Comparison of ENCODE assay signal across 12 mouse cellular contexts in the genomic region with DNA sequence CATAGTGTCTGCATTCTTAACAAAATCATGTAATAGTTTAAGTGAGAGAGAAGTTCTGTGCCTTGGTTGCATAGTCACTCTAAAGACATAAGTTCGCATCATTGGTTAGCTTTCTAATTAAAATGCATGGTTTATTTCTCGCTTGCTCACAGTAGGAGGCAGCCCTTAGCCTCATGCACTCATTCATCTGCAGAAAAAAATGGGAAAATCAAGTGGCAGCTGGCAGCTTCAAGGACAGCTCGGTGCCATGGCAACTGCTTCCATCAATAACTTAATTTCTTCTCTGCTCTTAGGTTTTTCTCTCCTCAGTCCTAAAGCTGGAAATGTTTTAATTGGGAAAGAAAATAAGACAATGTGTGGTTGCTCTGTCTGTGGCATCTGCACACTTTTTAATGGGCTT. TPM values are rescaled to one million over a fixed set of nuclear protein-coding genes. Genes with fewer than 3 reads are reported as not detected.
A peak's percentile ranks its signal among the peaks of the same experiment; 100 is the strongest.
DNase-seq lines count a peak whose midpoint lies in the region; ATAC-seq and TF ChIP-seq lines count a peak whose summit lies in the region.
"Had no signal": no experiment of that assay in that cellular context is flagged by ENCODE, and none has a peak within 500 bp of the region (broad histone marks: within the 10 kb centered on the region; RNA-seq: fewer than 3 reads in every experiment).

No protein-coding gene starts in this region.

- TF ChIP-seq POLR2A in brain, embryonic 14.5 days (IDR thresholded peaks at IDR 0.05; ENCODE audit: borderline replicate concordance, extremely low read depth, insufficient read depth, insufficient read length, poor library complexity, severe bottlenecking) = no peak

- DNase-seq in brain, adult 2 months (ENCODE audit: low read depth, low spot score) = peak; percentile 83
- DNase-seq in brain, embryonic 14.5 days (ENCODE audit: low read depth) = peak; percentile 86
- DNase-seq in hindbrain, embryonic 14.5 days (ENCODE audit: low spot score) = peak; percentile 60
- no peak for DNase-seq in stomach, postnatal 0 days (ENCODE audit: low spot score)
- DNase-seq in adrenal gland, postnatal 14 days = no peak
- no peak for DNase-seq in thymus, postnatal 36 days
- DNase-seq: gastrocnemius, postnatal 10 days; kidney, adult 18-20 months; liver, embryonic 13.5 days had no signal

- no peak overlapping the region for H3K4me3 ChIP-seq in hindbrain, embryonic 14.5 days (replicated peaks; ENCODE audit: low read length)
- H3K4me3 ChIP-seq in midbrain, embryonic 16.5 days (ENCODE audit: low read depth, low read length) = no peak overlapping the region
- H3K4me3 ChIP-seq in stomach, postnatal 0 days (ENCODE audit: low read depth, low read length) = no peak overlapping the region
- H3K4me3 ChIP-seq: embryonic facial prominence, embryonic 15.5 days; heart, embryonic 15.5 days; liver, embryonic 13.5 days had no signal

- 0 out of 2 replicates have a peak overlapping the region, but pooled peaks have one; percentile 34 for H3K27ac ChIP-seq in hindbrain, embryonic 14.5 days
- H3K27ac ChIP-seq in midbrain, embryonic 16.5 days (ENCODE audit: low read length) = peak overlapping the region; percentile 60
- H3K27ac ChIP-seq in stomach, postnatal 0 days (replicated peaks) = no peak overlapping the region
- H3K27ac ChIP-seq: embryonic facial prominence, embryonic 15.5 days; heart, embryonic 15.5 days; liver, embryonic 13.5 days had no signal

- no peak for TF ChIP-seq CTCF in brain, embryonic 14.5 days (IDR thresholded peaks at IDR 0.05; ENCODE audit: borderline replicate concordance, extremely low read depth, insufficient read depth, insufficient read length)
- TF ChIP-seq CTCF in stomach, postnatal 0 days (IDR thresholded peaks at IDR 0.05; ENCODE audit: low read depth) = no peak

- no peaks in the 10 kb centered on the region for H3K27me3 ChIP-seq in hindbrain, embryonic 14.5 days (ENCODE audit: control insufficient read depth, insufficient read depth, low read length)
- no peaks in the 10 kb centered on the region for H3K27me3 ChIP-seq in midbrain, embryonic 16.5 days (ENCODE audit: control insufficient read depth, insufficient read depth, low read depth, low read length)
- no peaks in the 10 kb centered on the region for H3K27me3 ChIP-seq in stomach, postnatal 0 days (ENCODE audit: control insufficient read depth, insufficient read depth, low read length)
- H3K27me3 ChIP-seq: embryonic facial prominence, embryonic 15.5 days; heart, embryonic 15.5 days; liver, embryonic 13.5 days had no signal

- no peak overlapping the region for H3K9ac ChIP-seq in hindbrain, embryonic 14.5 days
- no peak overlapping the region for H3K9ac ChIP-seq in midbrain, embryonic 16.5 days (ENCODE audit: low read depth, low read length)
- H3K9ac ChIP-seq in stomach, postnatal 0 days (ENCODE audit: low read length) = no peak overlapping the region
- H3K9ac ChIP-seq: embryonic facial prominence, embryonic 15.5 days; heart, embryonic 15.5 days; liver, embryonic 13.5 days had no signal

- H3K9me3 ChIP-seq in hindbrain, embryonic 14.5 days (ENCODE audit: control insufficient read depth, low read length) = no peaks in the 10 kb centered on the region
- H3K9me3 ChIP-seq in midbrain, embryonic 16.5 days (replicated peaks; ENCODE audit: control insufficient read depth, low read length, poor library complexity, severe bottlenecking) = no peaks in the 10 kb centered on the region
- no peaks in the 10 kb centered on the region for H3K9me3 ChIP-seq in stomach, postnatal 0 days (ENCODE audit: control insufficient read depth, low read length)
- H3K9me3 ChIP-seq: embryonic facial prominence, embryonic 15.5 days; heart, embryonic 15.5 days; liver, embryonic 13.5 days had no signal

- H3K36me3 ChIP-seq in hindbrain, embryonic 14.5 days (replicated peaks; ENCODE audit: control insufficient read depth, insufficient read depth) = no peaks in the 10 kb centered on the region
- no peaks in the 10 kb centered on the region for H3K36me3 ChIP-seq in midbrain, embryonic 16.5 days (ENCODE audit: control insufficient read depth, insufficient read depth, low read length)
- H3K36me3 ChIP-seq in stomach, postnatal 0 days (ENCODE audit: control insufficient read depth, insufficient read depth, low read length) = no peaks in the 10 kb centered on the region
- H3K36me3 ChIP-seq: embryonic facial prominence, embryonic 15.5 days; heart, embryonic 15.5 days; liver, embryonic 13.5 days had no signal

- ATAC-seq in hindbrain, embryonic 14.5 days (ENCODE audit: low FRiP score) = peak; percentile 56; the same call in 1 of the 2 replicates
- ATAC-seq in midbrain, embryonic 16.5 days = peak; percentile 70
- ATAC-seq in stomach, postnatal 0 days (ENCODE audit: low FRiP score, low TSS enrichment) = no peak

- peaks cover 5% of the 10 kb centered on the region; the same call in 1 of the 2 replicates for H3K4me1 ChIP-seq in hindbrain, embryonic 14.5 days (replicated peaks; ENCODE audit: control insufficient read depth, insufficient read depth, low read length)
- peaks cover 7% of the 10 kb centered on the region for H3K4me1 ChIP-seq in midbrain, embryonic 16.5 days (ENCODE audit: control insufficient read depth, insufficient read depth, low read length)
- no peaks in the 10 kb centered on the region for H3K4me1 ChIP-seq in stomach, postnatal 0 days (replicated peaks; ENCODE audit: control insufficient read depth, insufficient read depth)
- H3K4me1 ChIP-seq: embryonic facial prominence, embryonic 15.5 days; liver, embryonic 13.5 days had no signal

- no peak overlapping the region for H3K4me2 ChIP-seq in hindbrain, embryonic 14.5 days (replicated peaks)
- H3K4me2 ChIP-seq in midbrain, embryonic 16.5 days (ENCODE audit: low read length) = no peak overlapping the region
- H3K4me2 ChIP-seq in stomach, postnatal 0 days (replicated peaks; ENCODE audit: low read depth) = no peak overlapping the region
- H3K4me2 ChIP-seq: embryonic facial prominence, embryonic 15.5 days; heart, embryonic 15.5 days; liver, embryonic 13.5 days had no signal

- no peak for TF ChIP-seq EP300 in stomach, postnatal 0 days (optimal IDR thresholded peaks at IDR 0.05)

- WGBS in hindbrain, embryonic 14.5 days = 28% methylated on average over 3 of the region's 3 CpGs
- WGBS in midbrain, embryonic 16.5 days = 20% methylated on average over 3 of the region's 3 CpGs
- WGBS in stomach, postnatal 0 days = 77% methylated on average over 3 of the region's 3 CpGs

RNA-seq across cellular contexts. Expression of a gene that starts 13.9 kb away (rescaled TPM):
- polyA plus RNA-seq in brain, embryonic 14.5 days (2012; rRNA removed) = 74.8 and 97.9 TPM in 2 replicates
- polyA plus RNA-seq in hindbrain, embryonic 14.5 days (2014; fragmentation: Nextera tagmentation; extraction: Ambion mirVana) = 118 and 124 TPM in 2 replicates
- polyA plus RNA-seq in midbrain, embryonic 16.5 days (2015; fragmentation: Nextera tagmentation; extraction: Ambion mirVana) = 150 and 160 TPM in 2 replicates
- polyA plus RNA-seq in stomach, postnatal 0 days (2015; fragmentation: Nextera tagmentation; extraction: Ambion mirVana) = 5.9 and 6.2 TPM in 2 replicates
- 5.2 and 5.3 TPM in 2 replicates for total RNA-seq in adrenal gland, postnatal 14 days (2021)

RNA-seq across cellular contexts. Expression of a gene that starts 55.5 kb away (rescaled TPM):
- 134 and 157 TPM in 2 replicates for polyA plus RNA-seq in brain, embryonic 14.5 days (2012; rRNA removed)
- 128 and 136 TPM in 2 replicates for polyA plus RNA-seq in hindbrain, embryonic 14.5 days (2014; fragmentation: Nextera tagmentation; extraction: Ambion mirVana)
- 147 and 153 TPM in 2 replicates for polyA plus RNA-seq in midbrain, embryonic 16.5 days (2015; fragmentation: Nextera tagmentation; extraction: Ambion mirVana)
- polyA plus RNA-seq in stomach, postnatal 0 days (2015; fragmentation: Nextera tagmentation; extraction: Ambion mirVana) = 61.5 and 72.4 TPM in 2 replicates
- 84.2 and 97.6 TPM in 2 replicates for total RNA-seq in adrenal gland, postnatal 14 days (2021)

Comparison
In these comparisons a context has a peak if more than half of its experiments do, and no peak if none do; other contexts are left out.
1. DNase-seq: peak in brain, adult 2 months (single experiment), brain, embryonic 14.5 days (single experiment) and hindbrain, embryonic 14.5 days (single experiment); none in stomach, postnatal 0 days (single experiment), adrenal gland, postnatal 14 days (single experiment) and thymus, postnatal 36 days (0 of 2).
2. RNA of a gene that starts 13.9 kb away (polyA plus RNA-seq): 150 to 160 TPM in midbrain, embryonic 16.5 days, 118 to 124 TPM in hindbrain, embryonic 14.5 days and 74.8 to 97.9 TPM in brain, embryonic 14.5 days; 5.9 to 6.2 TPM in stomach, postnatal 0 days; every median in the first group is over 10 times any median in the second.